Mouse (Mus musculus): ENCODE data around the gene Hoxa4. TPM values are rescaled to one million over a fixed set of nuclear protein-coding genes. Genes with fewer than 3 reads are reported as not detected.

The Hoxa4 gene
- polyA plus RNA-seq, 1 experiment, result not detected

DNA sequence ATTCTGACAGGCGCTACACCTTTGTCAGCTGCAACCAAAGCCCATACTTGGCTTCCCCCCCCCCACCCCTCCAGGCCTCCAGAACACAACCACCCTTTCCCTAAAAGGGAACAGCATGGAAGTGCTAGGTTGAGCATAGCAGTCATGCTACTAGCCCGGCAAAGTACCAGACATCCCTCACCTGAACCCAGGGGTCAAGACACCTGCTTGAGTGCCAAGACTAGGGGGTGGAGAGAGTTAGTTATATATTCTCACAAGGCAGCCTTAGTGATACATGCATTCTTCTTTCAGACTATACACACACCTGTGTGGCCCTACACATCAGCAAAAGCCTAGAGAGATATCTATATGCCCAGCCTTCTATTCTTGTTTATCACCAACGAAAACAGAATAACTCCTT lies 5.7 kb downstream of the Hoxa4 start:
- no peaks in the 10 kb centered on the region for H3K4me1 ChIP-seq (ENCODE audit: control insufficient read depth, insufficient read depth, low read length)
- TF ChIP-seq CTCF (IDR thresholded peaks at IDR 0.05; ENCODE audit: insufficient read depth, low read depth, low read length), result no peak
- TF ChIP-seq POLR2A (IDR thresholded peaks at IDR 0.05; ENCODE audit: insufficient read depth, low read depth, low read length), result no peak
- H3K27ac ChIP-seq (ENCODE audit: insufficient read depth, low read depth, low read length), result no peak overlapping the region
- WGBS, result 7% methylated on average over 3 of the region's 3 CpGs
- H3K4me3 ChIP-seq (ENCODE audit: insufficient read depth, low read depth, low read length), result no peak overlapping the region

DNA sequence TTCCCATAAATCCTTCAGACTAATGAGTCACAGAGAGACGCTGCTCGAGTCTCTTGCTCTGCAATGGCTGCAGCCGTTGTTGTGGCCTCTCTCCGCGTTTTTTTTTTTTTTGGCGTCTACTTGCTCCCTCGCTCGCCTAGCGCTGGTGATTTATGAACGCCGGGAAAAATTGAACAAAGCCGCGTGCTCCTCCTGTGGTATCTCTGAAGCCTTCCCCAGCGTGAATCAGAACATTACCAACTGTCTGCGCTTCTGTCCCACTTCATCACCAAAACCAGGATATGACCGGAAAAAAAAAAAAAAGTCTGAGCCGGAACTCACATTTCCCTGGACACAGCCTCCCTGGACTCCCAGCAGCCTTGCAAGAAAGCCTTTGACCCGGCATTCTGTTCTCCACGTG lies 6.3 kb downstream of the Hoxa4 start:
- TF ChIP-seq POLR2A (IDR thresholded peaks at IDR 0.05; ENCODE audit: insufficient read depth, low read depth, low read length), result no peak
- TF ChIP-seq CTCF (IDR thresholded peaks at IDR 0.05; ENCODE audit: insufficient read depth, low read depth, low read length), result no peak
- H3K4me1 ChIP-seq (ENCODE audit: control insufficient read depth, insufficient read depth, low read length), result no peaks in the 10 kb centered on the region
- no peak overlapping the region for H3K27ac ChIP-seq (ENCODE audit: insufficient read depth, low read depth, low read length)
- 3% methylated on average over 19 of the region's 19 CpGs for WGBS
- no peak overlapping the region for H3K4me3 ChIP-seq (ENCODE audit: insufficient read depth, low read depth, low read length)

DNA sequence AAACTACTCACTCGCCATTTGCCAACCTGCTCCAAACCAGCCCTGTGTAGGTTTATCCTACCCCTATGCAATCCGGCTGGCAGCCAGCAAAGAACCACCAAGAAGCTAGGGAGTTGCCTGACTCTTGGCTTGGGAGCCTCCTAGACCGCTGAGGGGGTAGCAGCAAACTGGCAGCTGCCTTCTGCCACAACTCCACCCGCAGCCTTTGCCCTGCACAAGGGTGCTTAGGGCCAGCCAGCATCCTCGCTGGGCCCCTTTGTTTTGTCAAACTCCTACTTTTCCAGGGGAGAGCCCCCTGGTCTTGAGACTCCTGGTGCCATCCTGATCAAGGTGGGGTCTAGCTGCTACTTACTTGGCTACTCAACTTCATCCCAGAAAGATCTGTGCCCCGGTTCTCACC lies 6.9 kb downstream of the Hoxa4 start:
- Histone ChIP-seq H3K4me1 (ENCODE audit: control insufficient read depth, insufficient read depth, low read length) (no peaks in the 10 kb centered on the region), H3K4me3 (ENCODE audit: insufficient read depth, low read depth, low read length) (no peak overlapping the region), H3K27ac (ENCODE audit: insufficient read depth, low read depth, low read length) (no peak overlapping the region)
- 3% methylated on average over 6 of the region's 6 CpGs for WGBS
- TF ChIP-seq POLR2A (IDR thresholded peaks at IDR 0.05; ENCODE audit: insufficient read depth, low read depth, low read length), result no peak
- no peak for TF ChIP-seq CTCF (IDR thresholded peaks at IDR 0.05; ENCODE audit: insufficient read depth, low read depth, low read length)

DNA sequence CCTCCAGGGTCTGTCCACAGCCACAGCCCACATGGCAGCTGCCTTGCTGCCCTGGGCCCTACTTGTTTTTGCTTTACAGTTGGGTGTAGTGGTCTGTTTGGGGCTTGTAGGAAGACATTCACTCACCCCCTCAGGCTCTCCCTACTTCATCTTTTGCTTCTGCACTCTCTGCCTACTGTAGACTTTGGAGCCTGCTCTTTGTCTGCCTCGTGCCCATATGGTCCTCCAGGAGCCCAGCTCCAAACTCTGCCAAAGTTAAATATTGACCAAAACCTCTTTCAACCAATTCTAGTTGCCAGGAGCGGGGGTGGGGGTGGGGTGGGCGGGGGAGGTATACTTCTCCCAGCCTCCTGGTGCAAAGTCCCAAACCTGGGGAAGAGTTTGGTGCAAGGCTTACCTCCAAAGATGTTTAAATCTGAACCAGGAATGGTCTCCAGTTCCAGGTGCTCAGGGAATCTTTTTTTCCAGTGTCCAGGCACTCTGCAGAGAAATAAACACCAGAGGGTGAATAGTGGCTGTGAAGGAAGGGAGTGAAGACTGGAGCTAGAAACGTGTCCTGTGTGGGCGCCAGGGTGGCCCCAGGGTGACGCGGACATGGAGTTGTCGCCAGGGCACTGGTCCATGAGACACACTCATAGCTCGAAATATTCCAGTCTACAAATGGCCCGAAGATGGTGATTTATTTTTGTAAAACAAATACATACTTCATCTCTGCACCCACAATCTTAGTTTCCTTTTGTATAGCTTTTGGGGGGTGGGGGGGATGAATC lies 8.1 kb downstream of the Hoxa4 start:
- WGBS, result 7% methylated on average over 10 of the region's 10 CpGs
- H3K4me3 ChIP-seq (ENCODE audit: insufficient read depth, low read depth, low read length), result no peak overlapping the region
- no peak overlapping the region for H3K27ac ChIP-seq (ENCODE audit: insufficient read depth, low read depth, low read length)
- TF ChIP-seq CTCF (IDR thresholded peaks at IDR 0.05; ENCODE audit: insufficient read depth, low read depth, low read length), result no peak
- TF ChIP-seq POLR2A (IDR thresholded peaks at IDR 0.05; ENCODE audit: insufficient read depth, low read depth, low read length), result no peak
- no peaks in the 10 kb centered on the region for H3K4me1 ChIP-seq (ENCODE audit: control insufficient read depth, insufficient read depth, low read length)

DNA sequence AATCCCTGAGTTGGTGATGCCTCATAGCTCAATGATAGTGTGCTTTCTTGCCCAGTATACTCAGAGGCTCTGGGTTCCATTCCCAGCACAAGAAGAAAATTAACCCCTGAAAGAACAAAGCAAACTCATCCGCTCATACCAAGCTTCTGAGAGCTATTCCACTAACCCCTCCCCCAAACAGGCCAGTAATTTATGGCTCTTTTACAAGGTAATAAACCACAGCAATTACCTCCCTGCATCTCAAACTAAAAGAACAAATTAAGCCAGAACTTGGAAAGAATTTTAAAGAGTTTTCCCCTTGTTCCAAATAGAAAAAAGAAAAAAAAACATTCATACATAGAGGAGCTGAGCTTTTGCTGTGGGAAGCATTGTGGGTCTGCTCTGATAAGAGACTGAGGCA lies 8.8 kb downstream of the Hoxa4 start:
- Histone ChIP-seq H3K4me1 (ENCODE audit: control insufficient read depth, insufficient read depth, low read length) (no peaks in the 10 kb centered on the region), H3K27ac (ENCODE audit: insufficient read depth, low read depth, low read length) (no peak overlapping the region), H3K4me3 (ENCODE audit: insufficient read depth, low read depth, low read length) (no peak overlapping the region)
- 21% methylated on average over 1 of the region's 1 CpGs for WGBS
- TF ChIP-seq CTCF (IDR thresholded peaks at IDR 0.05; ENCODE audit: insufficient read depth, low read depth, low read length) (no peak), POLR2A (IDR thresholded peaks at IDR 0.05; ENCODE audit: insufficient read depth, low read depth, low read length) (no peak)

DNA sequence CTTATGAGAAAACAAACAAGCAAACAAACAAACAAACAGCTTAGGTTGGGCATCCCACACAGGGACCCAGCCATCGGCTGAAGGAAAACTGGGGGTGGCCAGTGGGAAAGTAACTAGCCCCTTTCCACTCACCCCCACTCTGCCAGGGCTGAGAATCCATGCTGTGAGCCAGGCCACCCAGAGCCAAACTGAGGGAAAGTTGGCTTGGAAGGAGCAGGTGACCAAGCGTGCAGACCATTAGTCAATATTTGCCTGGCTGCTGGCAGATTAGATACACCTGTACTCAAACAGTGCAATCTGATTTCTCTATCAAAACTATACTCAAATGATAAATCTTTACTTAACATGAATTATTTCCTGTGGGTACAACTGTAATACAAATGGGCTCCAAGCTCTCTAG lies 9.5 kb downstream of the Hoxa4 start:
- no peak for TF ChIP-seq CTCF (IDR thresholded peaks at IDR 0.05; ENCODE audit: insufficient read depth, low read depth, low read length)
- no peak for TF ChIP-seq POLR2A (IDR thresholded peaks at IDR 0.05; ENCODE audit: insufficient read depth, low read depth, low read length)
- no peak overlapping the region for H3K4me3 ChIP-seq (ENCODE audit: insufficient read depth, low read depth, low read length)
- H3K27ac ChIP-seq (ENCODE audit: insufficient read depth, low read depth, low read length), result no peak overlapping the region
- 21% methylated on average over 2 of the region's 2 CpGs for WGBS
- H3K4me1 ChIP-seq (ENCODE audit: control insufficient read depth, insufficient read depth, low read length), result no peaks in the 10 kb centered on the region

DNA sequence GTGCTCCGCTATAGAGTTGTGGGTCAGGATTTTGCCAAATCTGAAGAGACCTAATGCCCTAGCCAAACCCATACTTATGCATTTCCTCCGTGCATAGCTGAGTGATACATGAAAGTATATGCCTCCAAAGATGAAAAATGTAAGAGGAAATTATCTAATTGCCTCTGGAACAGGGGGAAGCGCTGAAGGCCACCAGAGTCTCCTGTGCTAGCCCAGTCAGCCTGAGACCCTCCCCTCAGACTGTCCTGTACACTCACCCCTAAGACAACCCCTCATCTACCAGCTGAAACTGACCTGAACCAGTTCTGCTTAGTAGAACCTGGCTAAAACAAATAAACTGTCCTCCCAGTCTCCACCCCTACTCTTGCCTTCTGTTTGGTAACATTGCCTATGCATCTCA lies 10.8 kb downstream of the Hoxa4 start:
- no peak overlapping the region for H3K27ac ChIP-seq (ENCODE audit: insufficient read depth, low read depth, low read length)
- TF ChIP-seq POLR2A (IDR thresholded peaks at IDR 0.05; ENCODE audit: insufficient read depth, low read depth, low read length) (no peak), CTCF (IDR thresholded peaks at IDR 0.05; ENCODE audit: insufficient read depth, low read depth, low read length) (no peak)
- H3K4me3 ChIP-seq (ENCODE audit: insufficient read depth, low read depth, low read length), result no peak overlapping the region
- WGBS, result 6% methylated on average over 3 of the region's 3 CpGs
- no peaks in the 10 kb centered on the region for H3K4me1 ChIP-seq (ENCODE audit: control insufficient read depth, insufficient read depth, low read length)

DNA sequence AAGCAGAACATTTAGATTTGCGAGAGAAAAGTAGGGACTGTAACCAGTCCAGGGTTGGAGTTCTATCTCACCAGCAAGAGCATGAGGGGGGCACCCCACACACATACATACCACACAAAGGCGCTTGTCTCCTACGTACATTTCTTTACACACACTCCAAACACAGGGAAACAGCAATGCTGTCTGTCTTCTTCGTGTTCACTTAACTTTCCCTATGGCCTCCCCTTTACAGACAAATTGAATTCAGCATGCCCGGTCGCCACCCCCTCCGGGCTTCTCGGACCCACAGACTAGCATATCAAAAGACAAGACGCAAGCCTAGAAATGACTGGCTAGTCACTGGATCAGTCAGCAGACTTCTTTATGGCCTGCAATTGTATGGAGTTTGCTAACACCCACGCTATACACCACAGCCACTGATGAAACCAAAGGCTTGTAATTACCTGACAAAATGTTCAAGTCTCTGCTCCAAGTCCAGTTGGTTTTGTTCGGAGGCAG lies 11.3 kb downstream of the Hoxa4 start:
- TF ChIP-seq POLR2A (IDR thresholded peaks at IDR 0.05; ENCODE audit: insufficient read depth, low read depth, low read length), result no peak
- no peak for TF ChIP-seq CTCF (IDR thresholded peaks at IDR 0.05; ENCODE audit: insufficient read depth, low read depth, low read length)
- H3K4me1 ChIP-seq (ENCODE audit: control insufficient read depth, insufficient read depth, low read length), result no peaks in the 10 kb centered on the region
- 4% methylated on average over 11 of the region's 11 CpGs for WGBS
- H3K4me3 ChIP-seq (ENCODE audit: insufficient read depth, low read depth, low read length), result no peak overlapping the region
- H3K27ac ChIP-seq (ENCODE audit: insufficient read depth, low read depth, low read length), result no peak overlapping the region

DNA sequence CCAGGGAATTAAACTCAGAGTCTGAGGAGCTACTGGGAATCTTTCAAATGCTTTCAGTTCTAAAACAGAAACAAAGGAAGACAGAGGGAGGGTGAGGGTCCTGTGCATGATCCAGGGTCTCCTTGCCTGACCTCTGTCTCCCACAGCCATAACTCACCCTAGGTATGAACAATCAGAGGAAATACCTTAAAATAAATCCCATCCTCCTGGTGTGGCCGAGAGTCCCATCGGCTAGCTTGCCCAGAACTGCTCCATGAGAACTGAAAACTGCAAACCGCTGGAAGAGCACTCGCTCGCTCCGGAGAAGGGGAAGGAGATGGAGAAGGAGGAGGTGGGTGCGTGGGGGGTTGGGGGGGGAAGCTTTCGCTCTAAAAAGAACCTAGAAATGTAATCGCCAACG lies 11.9 kb downstream of the Hoxa4 start:
- H3K27ac ChIP-seq (ENCODE audit: insufficient read depth, low read depth, low read length), result no peak overlapping the region
- no peaks in the 10 kb centered on the region for H3K4me1 ChIP-seq (ENCODE audit: control insufficient read depth, insufficient read depth, low read length)
- WGBS, result 3% methylated on average over 10 of the region's 10 CpGs
- no peak overlapping the region for H3K4me3 ChIP-seq (ENCODE audit: insufficient read depth, low read depth, low read length)
- no peak for TF ChIP-seq CTCF (IDR thresholded peaks at IDR 0.05; ENCODE audit: insufficient read depth, low read depth, low read length)
- TF ChIP-seq POLR2A (IDR thresholded peaks at IDR 0.05; ENCODE audit: insufficient read depth, low read depth, low read length), result no peak

Measured in olfactory bulb, adult 2 months (tissue).